Mouse (Mus musculus): Measurements from ENCODE around the gene Fam25c. TPM values are rescaled to one million over a fixed set of nuclear protein-coding genes. Genes with fewer than 3 reads are reported as not detected.
A peak's percentile ranks its signal among the peaks of the same experiment; 100 is the strongest.

Gene Fam25c
- not detected for total RNA-seq (2021)
- long read RNA-seq, experiment 1, result 0 reads
- long read RNA-seq, experiment 2, result 0 reads

DNA sequence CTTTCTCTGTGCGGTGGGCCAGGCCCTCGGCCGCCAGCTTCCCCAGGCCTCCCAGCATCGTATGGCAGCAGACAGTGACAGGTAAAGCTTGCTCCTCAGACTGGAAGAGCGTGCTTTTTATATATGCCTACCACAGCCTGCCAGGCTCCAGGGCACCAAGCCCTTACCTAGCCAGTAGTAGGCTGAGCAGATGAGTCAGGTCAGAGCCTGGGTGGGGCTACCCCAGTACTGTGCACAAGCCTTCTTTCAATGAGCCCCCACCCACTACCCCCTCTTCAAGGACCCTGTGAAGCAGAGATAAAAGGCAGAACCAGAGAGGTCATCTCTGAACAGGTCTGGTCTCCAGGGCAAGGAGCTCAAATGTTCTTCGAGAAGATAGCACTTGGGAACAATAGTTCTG, at the start of gene Fam25c:
Gene Fam25c (minus strand): TSS at position 133 of the 400 bp plus-strand sequence.
- DNase-seq (ENCODE audit: low spot score in 2 of 2), result no peak

- DNase-seq (ENCODE audit: low spot score in 2 of 2), result no peak
Measured at GRCm38 (mm10) chr14:34403424-34403823, 48.2 kb upstream of the Fam25c start.

GRCm38 (mm10) chr14:34402871-34403270, 47.6 kb upstream of the Fam25c start:
- peak in 1 of 2 experiments; percentile 26 for DNase-seq (ENCODE audit: low spot score in 2 of 2)

- DNase-seq (ENCODE audit: low spot score in 2 of 2), result peak; percentile 79 to 82
Measured at GRCm38 (mm10) chr14:34401135-34401534, 45.9 kb upstream of the Fam25c start.

- DNase-seq (ENCODE audit: low spot score in 2 of 2), result no peak
Measured at GRCm38 (mm10) chr14:34400021-34400420, 44.8 kb upstream of the Fam25c start.

DNA sequence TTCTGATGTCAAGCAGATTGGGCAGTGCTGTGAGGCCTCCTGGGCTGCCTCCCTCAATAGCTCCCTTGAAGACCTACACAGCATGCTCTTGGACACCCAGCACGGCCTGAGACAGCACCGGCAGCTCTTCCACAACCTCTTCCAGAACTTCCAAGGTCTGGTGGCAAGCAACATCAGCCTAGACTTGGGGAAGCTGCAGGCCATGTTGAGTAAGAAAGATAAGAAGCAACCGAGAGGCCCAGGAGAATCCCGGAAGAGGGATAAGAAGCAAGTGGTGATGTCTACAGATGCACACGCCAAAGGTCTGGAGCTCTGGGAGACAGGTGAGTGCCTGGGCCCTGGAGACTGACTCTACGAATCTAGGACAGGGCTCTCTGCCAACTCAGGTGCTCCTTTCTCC, 44.1 kb upstream of the Fam25c start:
- no peak for DNase-seq (ENCODE audit: low spot score in 2 of 2)

DNA sequence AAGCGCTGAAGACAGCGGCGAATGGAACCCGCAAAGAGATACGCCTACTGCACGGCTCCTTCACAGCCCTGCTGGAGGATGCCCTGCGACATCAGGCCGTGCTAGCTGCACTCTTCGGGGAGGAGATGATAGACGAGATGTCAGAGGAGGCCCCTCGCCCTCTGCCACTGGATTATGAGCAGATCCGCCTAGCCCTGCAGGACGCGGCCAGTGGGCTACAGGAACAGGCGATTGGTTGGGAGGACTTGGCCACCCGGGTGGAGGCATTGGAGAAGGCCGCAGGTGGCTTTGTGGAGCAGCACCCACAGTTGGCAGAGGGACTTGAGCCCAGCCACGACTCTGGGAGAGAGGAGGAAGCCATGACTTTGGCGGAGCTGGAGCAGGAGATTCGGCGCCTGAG, 43.7 kb upstream of the Fam25c start:
- no peak for DNase-seq (ENCODE audit: low spot score in 2 of 2)

- DNase-seq (ENCODE audit: low spot score in 2 of 2), result no peak
Measured at GRCm38 (mm10) chr14:34397871-34398270, 42.6 kb upstream of the Fam25c start.

GRCm38 (mm10) chr14:34393295-34393694, 38.1 kb upstream of the Fam25c start:
- DNase-seq (ENCODE audit: low spot score in 2 of 2), result no peak

- no peak for DNase-seq (ENCODE audit: low spot score in 2 of 2)
Measured at GRCm38 (mm10) chr14:34382921-34383704, 27.9 kb upstream of the Fam25c start.

GRCm38 (mm10) chr14:34378560-34379331, 23.5 kb upstream of the Fam25c start:
- DNase-seq (ENCODE audit: low spot score in 2 of 2), result peak in 1 of 2 experiments; percentile 28

DNA sequence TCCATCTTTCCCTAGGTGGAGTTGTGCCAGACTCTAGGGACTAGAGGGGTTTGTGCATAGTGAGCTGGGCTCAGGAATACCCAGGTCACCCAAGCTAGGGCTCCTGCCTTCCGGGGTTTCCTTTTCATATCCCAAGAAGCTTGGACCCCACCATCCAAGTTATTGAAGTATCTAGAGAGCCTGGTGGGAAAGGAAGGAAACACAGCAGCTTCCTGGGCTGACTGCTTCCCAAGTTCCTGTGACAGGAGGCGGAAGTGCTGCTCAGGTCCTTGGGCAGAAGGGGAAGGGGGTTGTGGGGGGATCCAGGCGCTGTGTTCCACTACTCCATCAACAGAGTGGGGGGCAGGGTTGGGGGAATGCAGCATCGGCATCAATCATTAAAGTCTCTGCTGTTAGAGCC, 21.9 kb upstream of the Fam25c start:
- DNase-seq (ENCODE audit: low spot score in 2 of 2), result no peak

GRCm38 (mm10) chr14:34375941-34376340, 20.7 kb upstream of the Fam25c start:
- no peak for DNase-seq (ENCODE audit: low spot score in 2 of 2)

- no peak for DNase-seq (ENCODE audit: low spot score in 2 of 2)
Measured at GRCm38 (mm10) chr14:34375415-34375904, 20.2 kb upstream of the Fam25c start, which contains the start of gene Mmrn2. Mmrn2 (plus strand) TSS chr14:34375465.

DNA sequence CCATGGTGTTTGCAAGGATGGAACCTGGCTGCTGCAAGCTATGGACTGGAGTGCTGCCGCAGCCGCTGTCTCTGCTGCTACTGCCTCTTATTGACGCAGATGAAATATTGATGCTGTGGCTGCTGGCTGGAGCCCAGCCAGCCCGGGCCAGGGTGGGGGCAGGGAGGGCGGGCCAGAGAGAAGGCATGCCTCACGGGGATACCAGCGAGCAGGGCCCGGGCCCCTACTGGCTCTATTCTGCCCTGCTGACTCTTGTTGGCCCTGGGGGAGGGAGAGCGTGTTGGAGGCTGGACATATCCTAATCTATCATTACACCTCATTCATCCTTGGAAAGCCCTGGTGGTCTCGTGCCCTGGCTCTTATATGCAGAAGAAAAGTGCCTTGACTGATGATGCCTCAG, 19.3 kb upstream of the Fam25c start, which contains the start of gene Sncg:
Gene Sncg (minus strand): TSS at position 213 of the 400 bp plus-strand sequence.
- DNase-seq (ENCODE audit: low spot score in 2 of 2), result no peak

DNA sequence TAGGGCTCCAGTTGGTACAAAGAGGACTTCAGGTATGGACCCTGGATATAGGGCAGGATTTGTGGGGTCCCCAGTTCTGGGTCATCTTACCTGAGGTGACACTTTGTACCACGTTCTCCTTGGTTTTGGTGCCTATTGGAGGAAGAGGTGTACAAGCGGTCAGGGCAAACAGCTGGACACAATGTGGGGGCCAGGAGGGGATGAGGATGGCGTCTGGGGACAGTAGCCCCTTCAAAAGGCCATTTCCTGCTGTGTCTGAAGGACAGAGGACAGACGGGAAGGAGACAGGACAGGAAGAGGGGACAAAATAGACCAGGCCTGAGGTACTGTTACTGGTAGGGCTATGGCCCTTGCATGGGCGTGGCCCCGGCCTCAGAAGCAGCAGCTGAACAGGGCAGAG, 18.3 kb upstream of the Fam25c start:
- no peak for DNase-seq (ENCODE audit: low spot score in 2 of 2)

DNA sequence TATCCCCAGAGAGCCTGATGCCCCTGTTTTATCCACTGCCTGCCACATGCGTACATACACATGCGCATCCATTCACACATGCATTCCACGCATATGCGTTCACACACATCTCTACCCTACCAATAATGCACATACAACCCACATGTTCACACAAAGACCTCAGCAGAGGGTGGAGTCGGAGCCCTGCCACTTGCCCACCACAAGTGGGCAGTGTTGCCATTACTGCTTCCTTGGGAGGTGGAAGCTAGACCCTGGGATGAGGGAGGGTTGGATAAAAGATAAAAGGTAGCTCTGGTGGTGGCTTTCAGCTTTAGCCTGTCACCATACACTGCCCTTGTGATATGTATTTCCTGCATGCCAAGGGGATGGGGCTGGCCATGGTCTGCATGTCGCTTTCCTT, 17.4 kb upstream of the Fam25c start:
- peak; percentile 62 to 71 for DNase-seq (ENCODE audit: low spot score in 2 of 2)

- no peak for DNase-seq (ENCODE audit: low spot score in 2 of 2)
Measured at GRCm38 (mm10) chr14:34371763-34372162, 16.5 kb upstream of the Fam25c start.

GRCm38 (mm10) chr14:34370921-34371320, 15.7 kb upstream of the Fam25c start:
- DNase-seq (ENCODE audit: low spot score in 2 of 2), result no peak

- DNase-seq (ENCODE audit: low spot score in 2 of 2), result no peak
Measured at GRCm38 (mm10) chr14:34370203-34370602, 15.0 kb upstream of the Fam25c start.

DNA sequence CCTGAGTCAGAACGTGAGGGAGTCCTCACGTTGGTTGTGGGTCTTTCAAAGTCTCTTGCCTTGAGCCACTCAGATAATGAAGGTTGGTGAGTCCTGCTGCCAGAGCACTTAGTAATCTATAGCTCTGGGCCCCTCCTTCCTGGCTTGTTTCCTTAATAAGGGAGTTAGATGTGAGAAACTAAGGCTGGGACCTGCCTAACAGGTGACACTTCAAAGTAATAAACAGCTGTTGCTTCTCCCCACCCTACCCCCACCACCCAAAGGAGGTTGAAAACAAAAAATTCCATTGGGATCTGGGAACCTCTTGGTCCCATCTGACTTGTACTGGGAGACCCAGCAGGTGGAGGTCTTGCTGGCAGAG, 9.9 kb upstream of the Fam25c start:
- DNase-seq (ENCODE audit: low spot score in 2 of 2), result no peak
